Mouse (Mus musculus): Measurements from ENCODE around the gene Hoxa5. TPM values are rescaled to one million over a fixed set of nuclear protein-coding genes. Genes with fewer than 3 reads are reported as not detected.
A peak's percentile ranks its signal among the peaks of the same experiment; 100 is the strongest.

Hoxa5 gene
- polyA plus RNA-seq, 1 experiment from 2014 or later: 14.8 TPM

- 31% methylated on average over 9 of the region's 9 CpGs for WGBS
- ATAC-seq: no peak
- H3K4me1 ChIP-seq (replicated peaks; ENCODE audit: control insufficient read depth, insufficient read depth, low read length): no peaks in the 10 kb centered on the region
Observed at GRCm38 (mm10) chr6:52177806-52178205, 26.6 kb downstream of the Hoxa5 start.

DNA sequence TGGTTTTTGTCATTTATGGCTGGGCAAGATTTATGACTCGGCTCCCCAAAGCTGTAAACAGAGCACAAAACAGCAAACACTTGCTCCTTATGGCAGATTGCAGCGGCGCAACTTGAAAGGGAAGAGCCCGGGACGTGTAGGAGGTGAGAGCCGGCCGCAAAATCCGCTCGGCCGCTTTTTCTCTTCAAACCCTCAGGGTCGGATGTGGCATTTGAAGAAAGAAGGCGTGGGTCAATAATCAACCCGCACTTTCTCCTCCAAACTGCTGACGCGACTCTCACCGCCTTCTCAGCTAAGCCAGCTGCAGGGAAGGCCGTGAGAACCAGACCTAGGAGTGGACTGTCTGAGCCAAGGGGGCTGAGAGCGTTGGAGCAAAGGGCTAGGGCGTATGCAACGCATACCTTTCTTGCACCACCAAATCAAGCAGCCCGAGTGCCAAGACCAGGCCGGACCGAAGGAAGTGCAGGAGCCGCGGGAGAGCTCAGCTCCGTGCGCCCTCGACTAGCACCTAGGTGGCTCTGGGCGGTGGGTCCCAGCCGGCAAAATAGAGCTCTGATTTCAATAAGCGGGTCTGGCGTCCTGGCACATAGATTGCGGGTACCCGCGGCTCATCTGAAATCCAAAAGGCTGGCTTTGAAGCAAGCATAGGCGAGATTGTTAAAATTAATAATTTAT lies 27.2 kb downstream of the Hoxa5 start, which contains the start of gene 5730596B20Rik:
Gene 5730596B20Rik, plus strand, starts transcription at position 438 of the 675 bp plus-strand sequence.
- H3K9me3 ChIP-seq (ENCODE audit: control insufficient read depth): no peaks in the 10 kb centered on the region
- WGBS: 4% methylated on average over 36 of the region's 36 CpGs
- H3K27ac ChIP-seq (ENCODE audit: low read depth, low read length): peak within 1 kb of the TSS; percentile 87
- H3K27me3 ChIP-seq (replicated peaks; ENCODE audit: control insufficient read depth, insufficient read depth, low read length): peaks cover 19% of the 10 kb centered on the region; the same call in 1 of the 2 replicates
- H3K36me3 ChIP-seq (ENCODE audit: control insufficient read depth, insufficient read depth): no peaks in the 10 kb centered on the region
- no peaks in the 10 kb centered on the region for H3K4me1 ChIP-seq (replicated peaks; ENCODE audit: control insufficient read depth, insufficient read depth, low read length)
- ATAC-seq: no peak
- TF ChIP-seq CTCF (IDR thresholded peaks at IDR 0.05; ENCODE audit: low read depth): no peak
- H3K4me2 ChIP-seq (replicated peaks; ENCODE audit: low read depth): peak within 1 kb of the TSS; percentile 76
- peak within 1 kb of the TSS; percentile 61 for H3K4me3 ChIP-seq (ENCODE audit: low read depth, low read length)
- H3K9ac ChIP-seq (ENCODE audit: low read depth, low read length): peak within 1 kb of the TSS; percentile 68

More at GRCm38 (mm10) chr6:52177806-52178205, 26.6 kb downstream of the Hoxa5 start:
- Histone ChIP-seq H3K36me3 (ENCODE audit: control insufficient read depth, insufficient read depth) (no peaks in the 10 kb centered on the region), H3K27ac (ENCODE audit: low read depth, low read length) (peak overlapping the region; percentile 87), H3K4me3 (ENCODE audit: low read depth, low read length) (peak overlapping the region; percentile 61), H3K27me3 (replicated peaks; ENCODE audit: control insufficient read depth, insufficient read depth, low read length) (peaks cover 15% of the 10 kb centered on the region; the same call in 1 of the 2 replicates), H3K9ac (ENCODE audit: low read depth, low read length) (peak overlapping the region; percentile 61), H3K9me3 (ENCODE audit: control insufficient read depth) (no peaks in the 10 kb centered on the region), H3K4me2 (replicated peaks; ENCODE audit: low read depth) (peak overlapping the region; percentile 76)
- TF ChIP-seq CTCF (IDR thresholded peaks at IDR 0.05; ENCODE audit: low read depth): no peak

DNA sequence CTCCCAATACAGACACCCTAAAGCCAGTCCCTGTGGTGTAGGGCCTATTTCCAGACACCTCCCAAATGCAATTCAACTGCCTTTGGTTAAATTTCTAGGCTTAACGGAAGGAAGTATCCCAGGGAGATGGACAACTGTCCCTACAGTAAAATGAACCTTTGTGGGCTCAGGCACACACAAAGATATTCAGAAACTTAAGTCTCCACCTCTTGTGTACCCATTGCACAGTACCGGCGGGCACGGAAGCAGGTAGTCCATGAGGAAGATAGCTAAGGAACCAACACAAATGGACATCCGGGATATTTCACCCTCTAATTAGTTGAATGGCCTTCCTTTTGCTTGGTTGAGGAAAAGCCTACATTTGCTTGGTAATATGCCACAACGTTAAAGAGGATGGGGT lies 28.0 kb downstream of the Hoxa5 start:
- 3% methylated on average over 6 of the region's 6 CpGs for WGBS
- H3K9ac ChIP-seq (ENCODE audit: low read depth, low read length): peak overlapping the region; percentile 68; the same call in 1 of the 2 replicates
- H3K4me3 ChIP-seq (ENCODE audit: low read depth, low read length): peak overlapping the region; percentile 61
- H3K4me1 ChIP-seq (replicated peaks; ENCODE audit: control insufficient read depth, insufficient read depth, low read length): no peaks in the 10 kb centered on the region
- peak overlapping the region; percentile 87 for H3K27ac ChIP-seq (ENCODE audit: low read depth, low read length)
- no peak for ATAC-seq
- TF ChIP-seq CTCF (IDR thresholded peaks at IDR 0.05; ENCODE audit: low read depth): no peak
- no peaks in the 10 kb centered on the region for H3K9me3 ChIP-seq (ENCODE audit: control insufficient read depth)
- H3K4me2 ChIP-seq (replicated peaks; ENCODE audit: low read depth): peak overlapping the region; percentile 76
- no peaks in the 10 kb centered on the region for H3K36me3 ChIP-seq (ENCODE audit: control insufficient read depth, insufficient read depth)
- H3K27me3 ChIP-seq (replicated peaks; ENCODE audit: control insufficient read depth, insufficient read depth, low read length): peaks cover 24% of the 10 kb centered on the region; the same call in 1 of the 2 replicates

GRCm38 (mm10) chr6:52175864-52176263 lies 28.5 kb downstream of the Hoxa5 start:
- H3K4me2 ChIP-seq (replicated peaks; ENCODE audit: low read depth): peak overlapping the region; percentile 76
- H3K9me3 ChIP-seq (ENCODE audit: control insufficient read depth): no peaks in the 10 kb centered on the region
- peaks cover 24% of the 10 kb centered on the region; the same call in 1 of the 2 replicates for H3K27me3 ChIP-seq (replicated peaks; ENCODE audit: control insufficient read depth, insufficient read depth, low read length)
- H3K27ac ChIP-seq (ENCODE audit: low read depth, low read length): peak overlapping the region; percentile 87
- TF ChIP-seq CTCF (IDR thresholded peaks at IDR 0.05; ENCODE audit: low read depth): no peak
- H3K4me3 ChIP-seq (ENCODE audit: low read depth, low read length): peak overlapping the region; percentile 61
- 1% methylated on average over 22 of the region's 35 CpGs for WGBS
- ATAC-seq: peak; percentile 27; the same call in 1 of the 2 replicates
- H3K9ac ChIP-seq (ENCODE audit: low read depth, low read length): peak overlapping the region; percentile 68
- H3K4me1 ChIP-seq (replicated peaks; ENCODE audit: control insufficient read depth, insufficient read depth, low read length): no peaks in the 10 kb centered on the region
- H3K36me3 ChIP-seq (ENCODE audit: control insufficient read depth, insufficient read depth): no peaks in the 10 kb centered on the region

- Histone ChIP-seq H3K9ac (ENCODE audit: low read depth, low read length) (peak overlapping the region; percentile 68), H3K4me2 (replicated peaks; ENCODE audit: low read depth) (peak overlapping the region; percentile 76), H3K27ac (ENCODE audit: low read depth, low read length) (peak overlapping the region; percentile 87), H3K36me3 (ENCODE audit: control insufficient read depth, insufficient read depth) (no peaks in the 10 kb centered on the region; the same call in 1 of the 2 replicates), H3K4me1 (replicated peaks; ENCODE audit: control insufficient read depth, insufficient read depth, low read length) (no peaks in the 10 kb centered on the region), H3K4me3 (ENCODE audit: low read depth, low read length) (peak overlapping the region; percentile 61), H3K27me3 (replicated peaks; ENCODE audit: control insufficient read depth, insufficient read depth, low read length) (peaks cover 24% of the 10 kb centered on the region; the same call in 1 of the 2 replicates), H3K9me3 (ENCODE audit: control insufficient read depth) (no peaks in the 10 kb centered on the region)
- WGBS: 5% methylated on average over 41 of the region's 41 CpGs
- ATAC-seq: peak; percentile 38; the same call in 1 of the 2 replicates
- no peak for TF ChIP-seq CTCF (IDR thresholded peaks at IDR 0.05; ENCODE audit: low read depth)
Observed at GRCm38 (mm10) chr6:52174968-52175751, 29.2 kb downstream of the Hoxa5 start.

GRCm38 (mm10) chr6:52173648-52174047 lies 30.7 kb downstream of the Hoxa5 start:
- no peak for ATAC-seq
- Histone ChIP-seq H3K9me3 (ENCODE audit: control insufficient read depth) (no peaks in the 10 kb centered on the region), H3K9ac (ENCODE audit: low read depth, low read length) (no peak overlapping the region), H3K4me1 (replicated peaks; ENCODE audit: control insufficient read depth, insufficient read depth, low read length) (no peaks in the 10 kb centered on the region), H3K27me3 (replicated peaks; ENCODE audit: control insufficient read depth, insufficient read depth, low read length) (peaks cover 19% of the 10 kb centered on the region; the same call in 1 of the 2 replicates), H3K4me2 (replicated peaks; ENCODE audit: low read depth) (peak overlapping the region; percentile 62; the same call in 1 of the 2 replicates), H3K4me3 (ENCODE audit: low read depth, low read length) (no peak overlapping the region), H3K27ac (ENCODE audit: low read depth, low read length) (no peak overlapping the region), H3K36me3 (ENCODE audit: control insufficient read depth, insufficient read depth) (no peaks in the 10 kb centered on the region; the same call in 1 of the 2 replicates)
- WGBS: 20% methylated on average over 4 of the region's 4 CpGs
- TF ChIP-seq CTCF (IDR thresholded peaks at IDR 0.05; ENCODE audit: low read depth): no peak

Measured in intestine, postnatal 0 days (tissue).